Mouse (Mus musculus) cerebellum, adult (tissue): ENCODE data around the gene Cbx8.
A peak's percentile ranks its signal among the peaks of the same experiment; 100 is the strongest.

Source experiments
- ATAC-seq: cut with Nextera tagmentation; 2 replicates; pipeline ENCODE4 v1.9.2; 2017; ENCODE audit warnings: mild to moderate bottlenecking, moderate library complexity, mixed read lengths; ENCODE audit not compliant: insufficient number of reproducible peaks, low FRiP score, low TSS enrichment

The Cbx8 gene

DNA sequence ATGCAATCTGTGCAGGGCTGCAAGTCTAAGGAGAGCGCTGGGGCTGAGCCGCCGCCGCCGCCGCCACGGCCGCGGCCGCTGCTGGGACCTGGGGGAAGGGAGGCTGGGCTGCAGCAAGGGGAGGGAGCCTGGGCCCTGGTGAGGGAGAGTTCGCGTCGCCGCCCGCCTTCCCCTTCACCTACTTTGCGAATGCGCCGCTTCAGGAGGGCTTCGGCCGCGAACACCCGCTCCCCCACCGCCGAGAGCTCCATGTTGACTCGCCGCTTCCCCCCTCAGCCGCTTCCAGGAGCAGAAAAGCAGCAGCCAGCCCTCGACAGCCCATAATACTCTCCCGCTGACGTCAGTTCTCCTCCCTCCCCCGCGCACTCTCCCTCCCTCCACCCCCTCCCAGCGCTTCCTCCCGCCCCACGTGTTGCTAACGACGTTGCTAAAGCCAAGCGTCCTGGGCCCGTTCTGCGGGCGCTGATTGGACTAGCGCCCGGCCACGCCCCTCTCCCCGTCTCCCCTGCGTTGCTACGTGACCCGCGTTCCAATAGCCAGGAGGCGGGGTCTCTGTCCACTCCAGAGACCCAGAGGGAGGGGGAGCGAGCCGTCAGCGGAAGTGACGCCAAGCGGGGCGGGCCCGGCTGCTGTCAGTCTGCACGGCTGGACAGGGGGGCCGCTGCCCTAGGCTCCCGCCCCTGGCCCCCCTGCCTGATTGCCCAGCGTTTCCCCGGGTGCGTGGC lies at the start of gene Cbx8:
Gene Cbx8 (minus strand): TSS at position 370 of the 725 bp plus-strand sequence.
- ATAC-seq: peak; percentile 80; the same call in 1 of the 2 replicates

DNA sequence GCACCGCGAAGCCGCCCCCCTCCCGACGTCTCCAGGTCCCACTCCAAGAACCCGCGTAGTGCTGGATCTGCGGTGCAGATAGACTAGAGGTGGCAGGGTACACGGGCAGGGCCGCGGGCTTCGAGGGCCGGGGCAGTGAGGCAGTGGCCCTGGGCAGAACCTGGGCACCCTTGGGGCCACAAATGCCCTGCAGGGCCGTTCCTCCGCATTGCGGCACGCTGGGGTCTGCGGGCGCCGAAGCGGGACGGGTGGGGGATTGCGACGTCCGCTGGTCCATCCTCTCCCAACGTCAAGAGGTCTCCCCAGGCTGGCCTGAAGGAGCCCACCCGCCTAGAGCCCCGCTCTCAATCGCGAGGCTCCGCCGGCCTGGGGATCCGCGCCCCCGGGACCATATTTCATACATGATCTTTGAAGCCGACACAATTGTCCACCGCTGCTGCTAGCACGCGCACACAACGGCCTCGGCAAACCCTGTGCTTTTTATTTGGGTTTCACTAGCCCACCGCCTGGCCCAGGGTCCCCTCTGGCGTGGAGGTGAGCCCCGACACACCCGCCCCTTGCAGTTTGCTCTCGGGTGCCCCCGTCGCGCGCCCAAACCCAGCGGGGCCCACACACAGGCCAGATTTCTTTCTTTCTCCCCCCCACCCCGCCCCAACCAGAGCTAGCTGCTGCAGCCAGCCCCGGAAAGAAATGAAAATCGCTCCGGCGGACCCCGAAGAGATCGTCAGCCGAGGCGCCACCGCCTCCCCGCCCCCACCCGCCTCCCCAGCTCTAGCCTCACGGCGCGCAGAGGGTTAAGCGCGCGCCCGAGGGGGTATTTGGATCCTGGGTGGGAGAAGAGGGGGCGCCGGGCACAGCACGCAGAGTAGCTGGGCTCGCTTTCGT lies 49.5 kb upstream of the Cbx8 start:
- no peak for ATAC-seq

DNA sequence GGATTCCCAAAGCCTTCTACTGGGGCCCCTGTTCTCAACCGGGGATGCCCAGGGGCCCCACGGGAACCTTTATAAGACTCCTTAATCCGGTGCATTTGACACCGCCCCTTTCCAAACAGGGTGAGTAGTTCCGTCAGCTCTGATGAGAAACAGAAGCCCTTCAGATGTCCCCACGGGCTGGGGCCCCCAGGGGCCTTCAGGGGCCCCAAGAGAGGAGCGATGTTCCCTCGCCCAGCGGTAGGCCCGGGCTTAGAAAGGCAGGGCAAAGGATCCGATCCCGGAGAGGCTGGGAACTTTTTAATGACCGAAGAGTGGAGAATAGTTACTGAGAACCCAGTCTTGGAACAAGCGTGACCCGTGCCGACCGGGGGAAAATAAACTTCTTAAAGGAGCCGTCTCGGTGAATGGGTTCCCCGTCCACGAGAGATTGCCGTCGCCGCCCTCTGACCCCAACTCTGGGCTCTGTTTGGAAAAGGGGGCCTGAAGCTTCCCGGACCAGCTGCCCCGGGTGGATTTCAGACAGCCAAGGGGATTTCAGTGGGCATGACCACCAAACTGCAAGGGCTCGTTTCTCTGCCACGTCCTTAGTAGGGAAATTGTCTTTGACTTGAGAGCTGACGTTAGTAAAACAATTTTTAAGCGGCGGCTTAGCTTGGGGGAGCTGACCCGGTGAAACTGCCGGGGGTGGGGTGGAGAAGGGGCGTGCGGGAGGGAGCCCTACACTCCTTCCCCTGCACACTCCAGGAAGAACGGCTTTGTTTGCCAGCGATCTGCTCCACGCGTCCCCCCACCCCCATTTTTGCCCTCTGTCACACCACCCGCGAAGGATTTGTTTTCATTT lies 48.7 kb upstream of the Cbx8 start:
- ATAC-seq: no peak

DNA sequence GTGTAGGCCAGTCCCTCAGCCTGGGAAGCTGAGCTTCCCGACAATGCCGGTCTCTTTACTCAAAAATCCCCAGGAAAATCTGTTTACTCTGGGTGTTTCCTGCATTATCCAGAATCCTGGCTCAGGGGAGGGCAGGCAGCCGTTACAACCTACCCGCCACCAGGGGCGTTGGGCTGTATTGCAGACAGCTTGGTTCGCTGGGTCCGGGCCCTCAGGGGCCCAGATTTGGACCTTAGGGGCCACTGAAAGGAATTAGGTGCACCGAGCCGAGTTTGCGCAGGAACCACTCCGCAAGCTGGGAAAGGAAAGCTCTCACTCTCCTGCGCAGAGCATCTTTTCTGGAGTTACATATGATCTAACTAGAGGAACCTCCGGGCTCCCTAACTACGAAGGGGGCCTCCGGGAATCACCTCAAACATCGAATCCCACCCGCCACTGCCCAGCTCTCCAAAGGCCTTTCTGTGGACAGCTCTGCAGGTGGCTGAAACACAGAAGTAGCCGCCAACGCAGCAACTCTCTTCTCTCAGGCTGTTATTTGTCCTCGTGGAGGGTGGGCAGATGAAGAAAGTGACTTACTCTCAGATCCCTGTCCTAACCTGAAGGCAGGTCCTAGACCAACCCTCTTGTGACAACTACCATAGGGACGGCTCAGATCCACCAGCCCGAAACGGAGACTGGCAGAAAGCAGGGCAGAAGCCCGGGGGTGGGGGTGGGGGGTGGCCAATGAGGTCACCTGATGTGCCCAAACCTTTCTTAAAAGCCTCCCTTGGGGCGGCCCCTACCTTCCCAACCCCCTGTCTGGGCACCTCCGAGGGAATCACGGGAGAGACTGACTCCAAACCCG lies 47.8 kb upstream of the Cbx8 start:
- ATAC-seq: no peak

DNA sequence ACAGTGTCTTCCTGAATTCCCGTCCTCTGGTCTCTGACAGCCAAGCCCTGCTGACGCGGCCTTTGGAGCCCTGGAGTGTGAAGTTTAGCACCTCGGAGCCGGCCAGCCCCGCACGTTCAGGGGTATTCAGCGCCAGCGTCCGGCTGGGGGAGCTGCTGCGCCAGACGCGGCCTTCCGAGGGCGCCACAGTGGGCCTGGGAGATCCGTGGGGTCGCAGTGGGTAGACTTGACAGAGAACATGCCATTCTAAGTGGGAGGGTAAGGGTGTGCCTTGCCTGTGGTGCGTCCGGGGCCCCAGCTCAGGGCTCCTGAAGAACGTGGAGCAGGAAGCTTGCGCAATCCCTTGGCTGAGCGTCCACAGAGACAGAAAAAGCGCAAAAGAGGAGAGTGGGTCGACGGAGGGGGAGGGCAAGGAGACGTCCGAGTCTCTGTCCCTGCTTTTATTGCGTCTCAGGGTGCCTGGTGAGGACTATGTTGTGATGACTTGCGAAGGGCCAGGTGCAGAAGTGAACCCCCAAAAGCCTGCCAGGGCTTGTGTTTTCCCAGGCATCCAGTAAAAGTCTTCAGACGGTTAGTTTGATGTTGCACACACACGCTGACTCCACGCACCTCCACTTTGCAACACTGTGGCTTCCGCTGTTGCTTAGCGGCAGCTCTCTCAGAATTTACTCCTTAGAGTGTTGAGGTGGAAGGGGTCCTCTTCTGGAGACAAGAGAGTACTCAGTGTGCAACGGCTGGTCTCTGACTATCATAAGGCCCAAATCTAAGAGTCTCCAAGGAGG lies 46.7 kb upstream of the Cbx8 start:
- no peak for ATAC-seq

DNA sequence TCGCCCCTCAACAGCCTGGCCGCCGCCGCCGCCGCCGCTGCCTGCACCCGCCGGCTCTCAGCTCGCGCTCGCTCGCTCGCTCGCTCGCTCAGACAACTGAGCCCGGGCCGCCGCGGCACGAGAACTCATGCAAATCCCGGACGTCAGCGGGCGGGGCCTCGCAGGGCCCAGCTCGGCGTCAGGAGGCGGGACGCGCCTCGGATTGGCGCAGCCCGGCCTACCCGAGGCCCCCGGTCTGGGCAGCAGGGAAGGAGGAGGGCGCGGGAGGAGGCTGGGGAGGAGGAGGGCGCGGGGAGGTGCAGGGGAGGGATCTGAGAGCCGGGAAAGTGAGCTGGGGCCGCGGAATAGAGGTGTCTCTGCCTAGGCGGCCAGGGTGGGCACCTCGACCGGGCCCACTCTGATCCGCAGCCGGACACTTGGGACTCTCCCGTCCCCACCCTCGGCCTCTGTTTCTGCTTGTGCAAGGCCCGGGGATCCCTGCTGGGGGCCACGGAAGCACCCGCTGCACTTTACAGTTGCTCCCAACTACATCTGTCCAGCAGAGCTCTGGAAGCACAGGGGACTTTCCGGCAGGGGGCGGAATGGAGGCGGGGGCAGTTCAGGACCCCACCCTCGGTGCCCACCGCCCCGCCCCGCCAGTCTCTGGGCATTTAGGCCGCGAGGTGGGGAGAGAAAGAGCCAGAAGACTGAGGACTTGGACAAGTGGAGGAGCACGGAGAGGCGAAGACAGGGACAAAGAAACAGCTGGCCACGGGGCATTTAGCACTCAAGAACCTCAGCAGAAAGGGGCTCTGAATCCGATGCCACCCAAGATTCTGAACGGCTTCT lies 45.6 kb upstream of the Cbx8 start, which contains the start of gene Cbx4:
Gene Cbx4 (minus strand): TSS at position 78 of the 828 bp plus-strand sequence.
- peak; percentile 80 for ATAC-seq

DNA sequence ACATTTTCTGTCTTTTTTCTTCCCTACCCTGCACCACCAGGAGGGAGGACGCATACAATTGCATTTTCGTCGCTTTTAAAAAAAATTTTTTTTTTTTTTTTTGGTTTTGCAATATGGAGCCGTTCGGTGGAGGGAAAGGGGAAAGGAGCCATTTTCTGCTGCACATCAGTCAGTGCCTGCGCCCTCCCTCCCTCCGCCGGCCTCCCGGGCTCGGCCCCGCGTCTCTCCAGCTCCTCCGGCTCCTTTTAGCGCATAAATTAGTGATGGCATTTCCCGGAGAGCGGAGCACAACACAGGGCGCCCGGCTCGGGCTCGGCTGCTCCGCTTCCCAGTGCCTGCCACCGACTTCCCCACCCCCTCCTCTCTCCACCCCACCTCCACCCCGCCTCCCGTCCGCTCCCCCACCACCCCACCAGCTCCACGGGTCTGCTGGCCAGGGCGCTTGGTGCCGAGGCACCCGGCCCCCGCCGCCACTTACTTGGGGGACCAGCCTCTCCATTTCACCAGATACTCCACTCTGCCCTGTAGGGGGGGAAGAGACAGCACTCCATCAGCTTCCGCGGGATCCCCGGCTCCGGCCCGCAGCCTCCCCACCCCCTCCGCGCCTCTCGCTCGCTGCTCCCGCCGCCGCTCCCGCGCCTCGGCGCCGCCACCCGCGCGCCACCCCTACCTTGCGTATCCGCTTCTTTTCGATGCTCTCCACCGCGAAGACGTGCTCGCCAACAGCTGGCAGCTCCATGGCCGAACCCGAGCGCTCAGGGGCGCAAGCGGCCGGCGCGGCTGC lies 44.7 kb upstream of the Cbx8 start:
- ATAC-seq: peak; percentile 21; the same call in 1 of the 2 replicates

DNA sequence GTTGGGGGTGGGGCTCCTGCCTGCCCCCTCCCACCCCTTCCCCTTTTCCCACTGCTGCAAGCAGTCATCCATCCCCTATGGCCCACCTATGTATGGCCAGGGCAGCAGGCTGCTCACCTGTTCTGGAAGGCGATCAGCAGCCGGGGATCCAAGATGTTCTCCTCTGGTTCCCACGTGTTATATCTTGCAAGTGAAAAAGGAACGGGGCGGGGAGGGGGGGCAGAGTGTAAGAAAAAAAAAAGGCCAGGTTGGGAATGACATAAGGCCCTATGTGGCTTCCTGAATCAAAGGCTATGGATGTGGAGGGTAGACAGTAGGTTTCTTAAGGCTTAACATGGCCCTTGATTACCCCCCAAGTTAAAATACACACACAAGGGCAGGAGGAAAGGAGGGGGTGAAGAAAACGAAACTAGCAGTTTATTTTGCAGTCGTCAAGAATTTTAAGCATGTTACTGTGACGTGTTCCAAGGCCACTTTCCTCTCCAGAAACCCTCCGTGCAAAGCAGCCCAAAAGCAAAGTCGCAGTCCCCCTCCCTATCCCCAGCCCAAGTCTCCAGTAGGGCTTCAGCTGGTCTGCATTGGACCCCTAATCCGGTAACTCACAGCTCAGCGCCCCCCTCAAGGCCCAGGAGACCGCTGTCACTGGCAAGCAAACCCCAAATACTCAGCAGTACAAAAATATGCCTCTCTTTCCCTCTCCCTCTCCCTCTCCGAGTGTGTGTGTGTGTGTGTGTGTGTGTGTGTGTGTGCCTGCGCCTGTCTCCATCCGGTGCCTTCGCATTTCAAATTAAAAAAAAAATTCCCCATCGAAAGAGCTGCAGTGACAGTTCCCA lies 43.9 kb upstream of the Cbx8 start:
- ATAC-seq: no peak

DNA sequence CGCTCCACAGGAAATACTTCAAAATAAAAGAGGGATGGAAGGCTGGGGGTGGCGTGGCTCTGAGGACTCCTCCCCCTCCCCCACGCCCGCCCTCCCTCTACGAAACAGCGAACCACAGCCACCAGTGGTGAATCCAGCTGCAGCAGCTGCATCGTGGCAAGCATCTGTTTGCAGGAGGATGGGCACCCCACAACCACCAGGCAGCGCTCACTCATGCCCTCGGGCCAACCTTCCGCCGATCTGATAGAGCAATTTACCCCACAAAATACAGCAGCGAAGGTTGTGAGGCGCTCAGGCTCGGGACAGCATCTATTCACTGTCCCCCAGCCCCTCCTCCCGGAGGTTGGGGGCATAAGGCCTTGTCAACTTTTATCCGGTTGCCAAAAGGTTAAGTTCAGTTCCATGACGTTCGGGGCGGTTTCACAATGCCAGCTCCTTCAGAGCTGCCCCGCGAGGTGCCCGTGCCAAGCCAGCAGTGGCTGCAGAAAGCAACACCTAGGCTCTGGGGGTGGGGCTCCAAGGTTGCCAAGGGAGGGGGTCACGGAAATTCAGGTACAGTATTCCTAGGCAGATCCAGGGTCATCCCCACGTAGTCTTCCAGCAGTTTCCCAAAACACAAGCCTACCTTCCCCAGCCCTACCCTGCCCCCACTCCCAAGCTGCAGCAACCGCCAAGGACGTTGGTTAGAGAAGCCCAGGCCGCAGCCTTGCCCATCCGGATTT lies 43.1 kb upstream of the Cbx8 start:
- ATAC-seq: no peak

DNA sequence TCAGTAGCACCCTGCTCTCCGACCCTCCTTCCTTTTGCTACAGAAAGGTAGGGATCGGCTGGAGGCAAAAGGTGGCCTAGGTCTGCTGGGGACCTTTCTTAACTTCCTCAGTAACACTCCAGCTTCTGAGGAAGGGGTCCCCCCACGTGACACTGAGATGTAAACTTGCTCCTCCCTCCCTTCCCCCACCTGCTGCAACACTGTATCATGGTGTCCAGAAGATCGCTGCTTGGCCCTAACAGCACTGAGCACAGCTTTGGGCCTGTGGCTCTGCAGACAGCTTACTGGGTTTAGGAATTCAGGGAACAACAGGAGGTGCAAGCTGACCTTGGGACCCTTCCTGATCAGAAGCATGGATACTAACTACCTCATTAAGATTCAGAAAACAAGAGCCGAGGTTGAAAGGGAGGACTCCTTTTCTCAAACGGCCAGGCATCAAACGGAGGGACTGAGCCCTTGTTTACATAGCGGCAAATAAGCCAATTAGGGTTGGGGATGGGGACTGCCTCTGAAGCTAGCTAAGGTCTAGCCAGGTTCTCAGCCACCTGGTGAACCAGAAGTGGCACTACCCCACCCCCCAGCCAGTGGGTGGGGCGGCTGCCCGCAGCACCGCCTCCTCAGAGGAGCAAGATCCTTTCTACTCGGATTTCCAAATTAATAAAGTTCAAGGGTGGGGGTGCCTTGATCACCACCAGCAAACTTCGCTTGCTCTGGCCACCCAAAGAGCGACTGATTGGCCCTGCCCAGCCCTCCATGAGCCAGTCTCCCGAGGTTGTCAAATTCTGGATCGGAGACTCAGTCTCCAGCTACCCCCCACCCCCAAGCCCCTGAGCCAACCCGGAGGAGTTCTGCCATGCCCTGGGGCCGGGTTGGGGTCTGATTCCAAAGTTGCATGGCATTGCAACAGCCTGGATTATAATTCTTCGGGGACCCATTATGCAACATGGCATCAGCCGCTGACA lies 42.1 kb upstream of the Cbx8 start:
- no peak for ATAC-seq

DNA sequence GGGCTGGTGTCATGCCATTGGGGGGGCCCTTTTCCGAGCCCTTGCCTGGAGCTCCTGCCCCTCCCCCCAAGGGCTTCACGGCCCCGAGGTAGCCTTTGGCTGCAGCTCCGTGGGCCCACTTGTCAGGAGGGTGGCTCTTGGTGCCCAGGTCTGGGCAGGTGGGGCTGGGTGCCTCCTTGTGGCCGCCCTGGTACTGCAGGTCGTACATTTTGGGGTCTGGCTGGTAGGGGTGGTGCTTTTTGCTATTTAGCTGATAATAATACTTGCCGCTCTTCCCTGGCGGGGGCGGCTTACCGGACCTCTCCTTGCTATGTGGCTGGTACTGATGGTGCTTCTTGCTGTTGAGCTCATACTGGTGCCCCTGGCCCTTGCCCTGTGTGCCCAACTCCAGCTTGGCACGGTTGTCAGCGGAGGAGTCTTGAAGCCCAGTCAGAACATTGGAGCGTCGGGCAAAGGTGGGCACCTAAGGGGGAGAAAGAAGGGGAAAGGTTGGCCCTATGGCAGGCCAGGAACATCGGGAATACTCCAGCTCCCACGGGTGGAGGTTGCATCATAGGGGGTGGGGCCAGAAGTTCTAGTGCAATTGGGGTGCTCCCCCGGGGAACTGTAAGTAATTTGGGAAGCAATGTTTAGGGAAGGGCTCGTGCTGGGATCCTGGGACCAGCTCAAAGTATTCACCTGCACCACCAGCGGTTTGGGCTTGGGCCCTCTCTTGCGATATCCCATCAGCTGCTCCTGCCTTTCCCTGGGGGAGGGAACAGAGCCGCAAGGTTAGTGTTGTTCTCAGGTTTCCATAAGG lies 41.3 kb upstream of the Cbx8 start:
- ATAC-seq: no peak

DNA sequence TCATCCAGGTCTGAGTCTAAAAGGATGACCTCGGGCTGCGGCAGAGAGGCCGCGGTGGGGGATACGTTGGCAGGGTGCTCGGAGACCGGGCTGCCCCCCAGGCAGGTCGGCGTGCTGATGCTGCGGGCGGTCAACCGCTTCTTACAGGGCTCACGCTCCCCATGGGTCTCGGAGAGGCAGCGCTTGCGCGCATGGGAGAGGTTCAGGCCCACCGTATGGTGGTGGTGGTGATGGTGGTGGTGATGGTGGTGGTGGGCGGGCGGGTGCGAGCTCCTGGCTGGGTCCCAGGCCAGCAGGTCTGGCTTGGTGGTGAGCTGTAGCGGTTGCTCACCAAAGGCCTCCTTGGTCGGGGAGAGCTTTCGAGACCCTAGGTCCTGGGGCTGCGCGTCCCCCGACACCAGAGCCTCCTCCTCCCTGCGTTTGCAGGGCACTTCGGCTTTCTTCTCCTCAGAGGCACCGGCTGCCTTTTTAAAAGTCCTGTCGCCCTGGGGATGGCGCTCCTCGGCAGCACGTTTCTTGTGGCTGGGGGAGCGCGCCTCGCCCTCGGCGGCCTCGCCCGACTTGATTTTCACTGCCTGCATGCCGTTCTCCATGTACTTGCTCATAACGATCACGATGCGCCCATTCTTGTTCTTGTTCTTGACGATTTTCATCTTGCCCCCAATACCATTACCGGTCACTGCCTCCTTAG lies 40.5 kb upstream of the Cbx8 start:
- no peak for ATAC-seq

DNA sequence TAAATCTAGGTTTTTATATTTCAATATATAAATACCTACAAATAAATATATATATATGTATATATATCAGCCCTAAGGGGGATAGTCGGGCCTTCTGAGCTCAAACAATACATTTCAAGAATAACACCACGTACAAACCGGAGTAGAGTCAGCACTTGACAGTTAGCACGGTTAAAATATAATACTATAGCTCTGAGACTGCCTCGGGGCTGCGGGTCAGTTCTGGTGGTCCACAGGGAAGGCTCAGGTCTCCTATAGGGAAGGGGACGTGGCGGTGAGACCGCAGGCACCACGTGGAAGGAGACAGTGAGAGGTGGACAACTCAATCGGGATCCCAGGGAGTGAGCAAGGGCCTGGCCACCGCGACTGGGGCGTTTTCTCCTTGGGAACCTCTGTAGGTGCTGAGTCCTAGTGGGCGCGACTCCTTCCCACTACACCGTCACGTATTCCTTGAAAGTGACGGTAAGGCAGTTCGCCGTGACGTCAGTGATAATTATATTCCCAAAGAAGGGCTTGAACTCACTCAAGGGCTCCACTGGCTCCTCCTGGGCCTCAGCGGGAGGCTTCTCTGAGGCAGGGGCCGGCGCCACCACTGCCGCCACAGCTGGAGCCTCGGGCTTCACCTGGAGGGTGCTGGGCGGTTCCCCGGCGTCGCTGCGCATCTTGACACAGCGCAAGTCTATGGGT lies 39.8 kb upstream of the Cbx8 start:
- ATAC-seq: no peak
